Mouse (Mus musculus) granulocyte monocyte progenitor cell, adult 5-6 weeks (primary cell): ENCODE measurements at regions not wholly inside any gene's neighbourhood (a gene's known extent, or its start where the extent isn't known, plus 50 kb on each side); places are given as distances from the start of the nearest gene placed in this dataset.

Experiments used
- ATAC-seq: replicated peaks from 2 replicates; pipeline ENCODE4 v1.8.0; 2016; ENCODE audit warnings: mild to moderate bottlenecking, moderate TSS enrichment, inconsistent platforms; ENCODE audit not compliant: poor library complexity, severe bottlenecking

GRCm38 (mm10) chr1:177610156-177610555, 119.5 kb upstream of the 1700016C15Rik start:
- no peak for ATAC-seq

GRCm38 (mm10) chr1:177612546-177612945, 117.1 kb upstream of the 1700016C15Rik start:
- no peak for ATAC-seq

- ATAC-seq, result no peak
Measured at GRCm38 (mm10) chr1:177615609-177616008, 114.0 kb upstream of the 1700016C15Rik start.

GRCm38 (mm10) chr1:177616335-177617239, 113.0 kb upstream of the 1700016C15Rik start:
- ATAC-seq, result no peak

GRCm38 (mm10) chr1:177620501-177621099, 109.0 kb upstream of the 1700016C15Rik start:
- peak; percentile 30; the same call in 1 of the 2 replicates for ATAC-seq

- no peak for ATAC-seq
Measured at GRCm38 (mm10) chr1:177621854-177622590, 107.6 kb upstream of the 1700016C15Rik start.

GRCm38 (mm10) chr1:177623304-177623726, 106.3 kb upstream of the 1700016C15Rik start:
- ATAC-seq, result peak; percentile 69

GRCm38 (mm10) chr1:177623735-177624134, 105.9 kb upstream of the 1700016C15Rik start:
- ATAC-seq, result no peak

GRCm38 (mm10) chr1:177627814-177628213, 101.8 kb upstream of the 1700016C15Rik start:
- peak; percentile 78 for ATAC-seq

GRCm38 (mm10) chr1:177633966-177634602, 95.5 kb upstream of the 1700016C15Rik start:
- ATAC-seq, result no peak

GRCm38 (mm10) chr1:177637061-177637460, 92.6 kb upstream of the 1700016C15Rik start:
- ATAC-seq, result no peak

- no peak for ATAC-seq
Measured at GRCm38 (mm10) chr1:177638381-177638780, 91.2 kb upstream of the 1700016C15Rik start.

- no peak for ATAC-seq
Measured at GRCm38 (mm10) chr1:177639931-177640846, 89.4 kb upstream of the 1700016C15Rik start.

GRCm38 (mm10) chr1:177642712-177643467, 86.7 kb upstream of the 1700016C15Rik start:
- ATAC-seq, result no peak

- ATAC-seq, result peak; percentile 40
Measured at GRCm38 (mm10) chr1:177643662-177644061, 86.0 kb upstream of the 1700016C15Rik start.

- peak; percentile 94 for ATAC-seq
Measured at GRCm38 (mm10) chr1:177644214-177644613, 85.4 kb upstream of the 1700016C15Rik start.

- no peak for ATAC-seq
Measured at GRCm38 (mm10) chr1:177645327-177645726, 84.3 kb upstream of the 1700016C15Rik start.

- ATAC-seq, result no peak
Measured at GRCm38 (mm10) chr1:177645897-177646535, 83.6 kb upstream of the 1700016C15Rik start.
